Mouse (Mus musculus) monocyte, adult 59 days (primary cell): ENCODE measurements around the gene Gm9376. TPM values are rescaled to one million over a fixed set of nuclear protein-coding genes. Genes with fewer than 3 reads are reported as not detected.

Source experiments
- total RNA-seq, 2 experiments: library from RNA; stranded (reverse); gene quantifications; one replicate each; pipeline ENCODE4 v1.2.4; 2023

The Gm9376 gene
- not detected for total RNA-seq

GRCm38 (mm10) chr14:118266660-118267059 lies at the start of gene Gm9376:
Gene Gm9376, plus strand, starts transcription at chr14:118266960.

GRCm38 (mm10) chr14:118236886-118237289 lies 29.9 kb upstream of the Gm9376 start, which contains the start of gene Sox21:
Gene Sox21, minus strand, starts transcription at chr14:118237030.

Other genes starting within 250 kb of the Gm9376 start
- gene Dct, start 214.7 kb upstream of the Gm9376 start, total RNA-seq = not detected
- 10 to 100 TPM; 11.8 to 14.3 TPM for gene Tgds, start 134.2 kb upstream of the Gm9376 start, total RNA-seq
- gene Gpr180, start 129.8 kb upstream of the Gm9376 start, total RNA-seq = 10 to 100 TPM; 12.6 to 13.5 TPM
- not detected for gene Sox21, start 29.9 kb upstream of the Gm9376 start, total RNA-seq